Mouse (Mus musculus) spleen, embryonic (tissue): ENCODE measurements at regions not wholly inside any gene's neighbourhood (a gene's known extent, or its start where the extent isn't known, plus 50 kb on each side); places are given as distances from the start of the nearest gene placed in this dataset.

Experiments
- CTCF ChIA-PET: fragments of 350-600 bp; sonication (Branson Sonifier 250); formaldehyde crosslinking; loops from one replicate; lab custom pipeline; 2022; lab: Charles Lee

- CTCF ChIA-PET, result no interaction called here
Observed at GRCm38 (mm10) chr9:46633952-46634351, 314.2 kb upstream of the 4931429L15Rik start.

GRCm38 (mm10) chr9:46632576-46632975 lies 312.8 kb upstream of the 4931429L15Rik start:
- CTCF ChIA-PET, result no interaction called here

DNA sequence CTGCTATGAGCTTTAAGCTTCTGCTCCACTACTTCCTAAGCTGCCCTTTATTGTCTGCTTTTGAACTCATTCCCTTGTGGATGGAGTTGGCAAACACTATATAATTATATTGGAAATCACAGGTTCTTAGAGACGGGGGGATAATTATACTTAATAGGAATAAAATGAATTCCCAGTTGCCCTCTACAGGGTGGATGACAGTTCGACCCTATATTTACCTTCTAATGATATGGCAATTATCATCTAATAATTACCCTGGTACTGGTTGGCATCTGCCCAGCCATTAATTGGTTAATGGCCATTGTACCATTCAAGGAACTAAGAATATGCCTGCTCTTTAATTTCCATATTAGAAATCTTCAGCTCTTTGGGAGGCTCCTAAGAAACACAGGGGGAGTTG lies 302.5 kb upstream of the 4931429L15Rik start:
- CTCF ChIA-PET, result no interaction called here

GRCm38 (mm10) chr9:46621851-46622250 lies 302.1 kb upstream of the 4931429L15Rik start:
- CTCF ChIA-PET, result no interaction called here

- CTCF ChIA-PET, result no interaction called here
Observed at GRCm38 (mm10) chr9:46610101-46611005, 290.6 kb upstream of the 4931429L15Rik start.

GRCm38 (mm10) chr9:46608695-46609094 lies 288.9 kb upstream of the 4931429L15Rik start:
- CTCF ChIA-PET, result no interaction called here

- CTCF ChIA-PET, result no interaction called here
Observed at GRCm38 (mm10) chr9:46600803-46601202, 281.0 kb upstream of the 4931429L15Rik start.

DNA sequence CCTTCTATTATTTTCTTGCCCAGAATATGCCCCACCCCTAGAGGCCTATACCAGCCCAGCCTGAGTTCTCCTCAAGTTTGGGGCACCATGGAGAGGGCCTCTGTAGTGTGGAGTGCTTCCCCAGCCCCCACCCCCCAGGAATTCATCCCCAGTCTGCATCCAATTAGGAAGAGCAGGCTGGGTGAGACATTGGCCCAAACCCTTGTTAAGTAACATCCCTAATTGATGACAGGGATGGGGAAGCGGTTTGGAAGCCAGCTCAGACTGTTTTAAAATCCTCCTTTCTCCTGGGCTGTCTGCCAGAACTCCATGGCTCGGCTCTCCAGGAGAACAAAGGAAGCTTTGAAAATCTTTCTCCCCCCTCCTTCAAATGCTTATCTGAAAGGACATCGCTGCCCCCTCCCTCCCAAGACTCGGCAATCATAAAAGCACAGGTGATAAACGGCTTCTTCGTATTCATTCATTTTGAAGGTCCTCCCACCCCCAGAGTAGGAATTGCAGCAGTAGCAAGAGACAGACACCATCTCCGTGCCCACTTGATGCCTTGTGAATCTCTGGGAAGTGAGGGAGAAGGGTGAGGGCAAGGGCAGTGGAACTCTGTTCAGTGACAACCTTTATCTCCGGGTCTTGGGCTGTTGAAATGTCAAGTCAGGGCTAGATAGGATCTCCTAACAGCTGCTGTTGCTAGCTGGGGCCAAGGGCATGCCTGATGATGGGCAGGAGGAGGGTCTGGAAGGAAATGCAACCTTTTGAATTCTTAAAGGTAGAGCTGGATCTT lies 280.3 kb upstream of the 4931429L15Rik start:
- CTCF ChIA-PET, result no interaction called here

GRCm38 (mm10) chr9:46598518-46598917 lies 278.7 kb upstream of the 4931429L15Rik start:
- CTCF ChIA-PET, result no interaction called here

DNA sequence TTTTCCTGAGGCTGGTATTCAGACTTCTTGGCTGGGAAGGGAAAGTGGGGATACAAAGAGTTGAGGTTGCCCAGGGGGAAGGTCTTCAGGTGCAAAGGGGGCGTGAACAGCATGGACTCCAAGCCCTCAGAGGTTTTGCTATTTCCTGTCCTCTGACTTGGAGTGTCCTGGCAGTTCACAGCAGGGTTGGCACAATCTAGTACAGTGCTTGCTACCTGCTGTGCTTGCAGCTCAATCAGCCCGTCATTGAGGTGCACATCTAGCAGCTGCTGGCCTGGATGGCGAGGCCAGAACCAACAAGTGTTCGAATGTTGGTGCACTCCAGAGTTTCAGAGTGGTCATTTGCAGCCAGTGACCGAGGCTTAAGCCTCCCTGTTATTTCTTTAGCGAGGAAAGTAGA lies 273.7 kb upstream of the 4931429L15Rik start:
- CTCF ChIA-PET, result no interaction called here

DNA sequence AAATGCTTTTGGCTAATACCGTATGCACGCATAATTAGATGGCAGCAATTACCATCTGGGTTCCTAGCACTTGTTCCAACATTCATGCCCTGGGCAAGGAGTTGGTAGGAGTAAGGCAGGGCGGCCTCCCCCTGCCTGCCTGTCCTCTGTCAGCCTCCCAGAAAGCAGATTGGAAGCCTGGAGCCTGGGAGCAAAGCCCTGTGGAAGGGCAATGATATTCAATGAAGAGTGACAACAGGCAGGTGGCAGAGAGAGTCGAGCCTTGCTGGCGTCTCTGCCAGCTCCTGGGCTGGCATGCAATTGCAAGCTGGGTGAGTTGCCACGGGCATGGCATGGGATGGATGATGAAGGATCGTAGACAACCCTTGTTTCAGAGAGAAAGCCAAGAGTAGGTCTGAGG lies 273.1 kb upstream of the 4931429L15Rik start:
- CTCF ChIA-PET, result no interaction called here

GRCm38 (mm10) chr9:46586818-46587217 lies 267.0 kb upstream of the 4931429L15Rik start:
- CTCF ChIA-PET, result no interaction called here

DNA sequence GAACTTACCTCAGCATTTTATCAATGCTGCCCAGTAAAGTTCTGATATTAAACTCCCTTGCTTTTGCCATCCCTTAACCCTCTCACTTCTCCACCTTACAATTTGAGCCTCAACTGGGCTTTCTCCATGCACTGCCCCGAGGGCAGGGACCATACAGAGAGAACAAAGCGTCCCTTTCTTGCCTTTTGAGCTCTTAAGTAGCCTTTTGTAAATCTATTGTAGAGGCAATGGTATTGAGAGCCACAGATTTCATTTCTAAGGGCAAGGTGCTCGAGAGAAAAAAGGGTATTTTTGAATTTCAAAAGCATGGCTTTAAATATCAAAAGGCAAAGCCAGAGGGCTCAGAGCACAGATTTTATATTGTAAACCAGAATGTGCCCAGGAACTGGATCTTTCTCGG lies 262.1 kb upstream of the 4931429L15Rik start:
- CTCF ChIA-PET, result no interaction called here

GRCm38 (mm10) chr9:46562301-46562700 lies 242.5 kb upstream of the 4931429L15Rik start:
- CTCF ChIA-PET, result no interaction called here

- CTCF ChIA-PET, result no interaction called here
Observed at GRCm38 (mm10) chr9:46558481-46558880, 238.7 kb upstream of the 4931429L15Rik start.

- CTCF ChIA-PET, result no interaction called here
Observed at GRCm38 (mm10) chr9:46557781-46558180, 238.0 kb upstream of the 4931429L15Rik start.

GRCm38 (mm10) chr9:46555156-46555555 lies 235.4 kb upstream of the 4931429L15Rik start:
- CTCF ChIA-PET, result no interaction called here

- CTCF ChIA-PET, result no interaction called here
Observed at GRCm38 (mm10) chr9:46554586-46555152, 234.9 kb upstream of the 4931429L15Rik start.

DNA sequence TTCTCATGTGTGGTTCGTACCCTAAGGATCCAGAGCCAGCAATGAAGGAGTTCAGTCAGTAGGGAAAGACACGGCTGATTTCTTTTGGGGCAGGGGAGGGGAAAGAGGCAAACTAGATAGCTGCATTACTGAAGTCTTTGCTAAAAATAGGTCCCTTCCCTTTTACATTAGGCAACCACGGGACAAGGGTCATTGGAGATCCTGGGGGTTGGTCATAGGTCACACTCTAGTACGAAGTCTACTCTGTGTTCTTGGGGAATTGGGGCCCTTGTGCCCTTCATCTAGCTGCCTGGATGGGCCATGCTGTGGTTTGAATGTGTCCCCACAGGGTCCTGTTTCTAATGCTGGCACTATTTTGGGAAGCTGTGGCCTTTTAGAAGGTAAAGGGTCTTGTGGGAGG lies 229.6 kb upstream of the 4931429L15Rik start:
- CTCF ChIA-PET, result no interaction called here

DNA sequence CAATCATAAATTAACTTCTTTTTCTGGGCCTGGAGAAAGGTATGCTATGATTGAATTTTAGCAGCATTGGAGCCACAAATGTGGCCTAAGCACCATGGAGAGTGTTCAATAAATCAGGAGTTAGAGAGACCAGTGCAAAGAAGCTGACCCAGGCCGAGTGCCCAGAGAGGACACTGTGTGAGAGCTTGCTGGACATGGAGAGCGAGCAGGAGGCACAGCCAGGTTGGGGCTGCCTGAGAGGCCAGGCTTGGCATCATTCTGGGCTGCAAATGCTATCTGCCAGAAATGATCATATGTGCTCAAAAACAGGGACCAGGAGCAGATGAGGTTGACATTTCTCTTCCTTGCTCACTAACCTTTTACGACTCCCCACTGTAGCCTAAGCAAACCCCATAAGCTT lies 224.5 kb upstream of the 4931429L15Rik start:
- CTCF ChIA-PET, result interaction anchor here (0.5 kb wide), 1 partner anchor 10 kb away, joined by 13 read pairs; no protein-coding TSS in a partner anchor

- CTCF ChIA-PET, result no interaction called here
Observed at GRCm38 (mm10) chr9:46541001-46541400, 221.2 kb upstream of the 4931429L15Rik start.

GRCm38 (mm10) chr9:46538616-46539015 lies 218.8 kb upstream of the 4931429L15Rik start:
- CTCF ChIA-PET, result no interaction called here
